Mouse (Mus musculus) embryonic facial prominence, embryonic 12.5 days (tissue): Measurements from ENCODE around the gene Dnm1. TPM values are rescaled to one million over a fixed set of nuclear protein-coding genes. Genes with fewer than 3 reads are reported as not detected.
A peak's percentile ranks its signal among the peaks of the same experiment; 100 is the strongest.

ENCODE experiments used
- ATAC-seq: fragments of 200-750 bp; cut with Nextera tagmentation; 2 replicates; pipeline ENCODE4 v1.8.0; 2017; ENCODE audit not compliant: insufficient number of reproducible peaks, insufficient read depth, low FRiP score, low TSS enrichment
- H3K27ac ChIP-seq: fragments of 300-500 bp; sonication (generic); 2 replicates; pipeline ENCODE4 v1.5.1; 2016; ENCODE audit warnings: mild to moderate bottlenecking
- H3K27me3 ChIP-seq: fragments of 300-500 bp; sonication (generic); 2 replicates; pipeline ENCODE4 v1.6.1; 2016; ENCODE audit warnings: mild to moderate bottlenecking, moderate library complexity
- H3K36me3 ChIP-seq: fragments of 300-500 bp; sonication (generic); 2 replicates; pipeline ENCODE4 v1.6.1; 2016; ENCODE audit warnings: mild to moderate bottlenecking
- H3K4me1 ChIP-seq: fragments of 300-500 bp; sonication (generic); 2 replicates; pipeline ENCODE4 v1.6.1; 2016
- H3K4me2 ChIP-seq: fragments of 300-500 bp; sonication (generic); replicated peaks from 2 replicates; pipeline ENCODE4 v1.6.1; 2016; ENCODE audit warnings: mild to moderate bottlenecking, moderate library complexity
- H3K4me3 ChIP-seq: fragments of 300-500 bp; sonication (generic); 2 replicates; pipeline ENCODE4 v1.5.1; 2016; ENCODE audit warnings: mild to moderate bottlenecking
- H3K9ac ChIP-seq: fragments of 300-500 bp; sonication (generic); 2 replicates; pipeline ENCODE4 v1.6.1; 2016; ENCODE audit warnings: mild to moderate bottlenecking, moderate library complexity
- H3K9me3 ChIP-seq: fragments of 300-500 bp; sonication (generic); 2 replicates; pipeline ENCODE4 v1.6.1; 2016; ENCODE audit warnings: mild to moderate bottlenecking, moderate library complexity
- WGBS: fragments of 180-500 bp; shearing (Covaris S2); methylation state at CpG from one replicate; pipeline ENCODE4 v1.1.7; 2016; 5-methylcytosine and 5-hydroxymethylcytosine counted together
- polyA plus RNA-seq: library from polyadenylated mRNA; unstranded; fragments of >200 nt; fragmentation: Nextera tagmentation; extraction: Ambion mirVana; gene quantifications from 2 replicates; pipeline ENCODE4 v1.2.1, GENCODE M21; 2016

Dnm1 gene
- polyA plus RNA-seq, 1 experiment from 2014 or later, result 45.0 TPM

DNA sequence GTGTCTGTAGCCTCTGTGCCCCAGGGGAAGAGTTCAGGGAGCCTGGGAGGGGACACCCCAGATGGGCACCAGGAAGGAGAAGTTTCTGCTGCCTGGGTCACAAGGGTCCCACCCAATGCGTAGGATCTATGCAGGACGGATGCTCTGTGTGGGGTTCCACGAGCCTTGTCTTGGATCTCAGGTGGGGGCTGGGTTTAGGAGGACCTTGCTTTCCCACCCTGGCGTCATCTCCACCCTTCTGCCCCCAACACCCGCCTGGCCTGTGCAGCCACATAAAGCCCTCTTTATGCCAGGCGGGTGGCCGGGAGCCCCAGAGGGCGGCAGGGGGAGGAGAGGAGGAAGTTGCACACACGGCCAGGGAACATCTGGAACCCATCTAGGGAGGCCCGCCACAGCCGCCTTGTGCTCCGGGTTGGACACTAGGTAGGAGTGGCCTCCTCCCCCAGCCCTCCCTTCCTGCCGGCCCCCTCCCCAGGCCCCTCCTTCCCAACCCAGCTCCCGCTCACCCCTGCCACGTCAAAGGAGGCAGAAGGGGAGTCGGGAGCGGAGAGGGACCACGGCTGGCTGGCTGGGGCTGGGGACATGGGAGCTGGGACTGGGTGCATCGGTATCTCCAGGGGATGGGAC lies 35.2 kb downstream of the Dnm1 start:
- Histone ChIP-seq H3K4me2 (peak overlapping the region; percentile 82), H3K27me3 (no peaks in the 10 kb centered on the region), H3K9ac (peak overlapping the region; percentile 87), H3K4me3 (peak overlapping the region; percentile 57), H3K4me1 (peaks cover 58% of the 10 kb centered on the region), H3K9me3 (no peaks in the 10 kb centered on the region), H3K27ac (peak overlapping the region; percentile 99), H3K36me3 (peaks cover 9% of the 10 kb centered on the region; the same call in 1 of the 2 replicates)
- peak; percentile 78 for ATAC-seq
- 1% methylated on average over 16 of the region's 19 CpGs for WGBS

DNA sequence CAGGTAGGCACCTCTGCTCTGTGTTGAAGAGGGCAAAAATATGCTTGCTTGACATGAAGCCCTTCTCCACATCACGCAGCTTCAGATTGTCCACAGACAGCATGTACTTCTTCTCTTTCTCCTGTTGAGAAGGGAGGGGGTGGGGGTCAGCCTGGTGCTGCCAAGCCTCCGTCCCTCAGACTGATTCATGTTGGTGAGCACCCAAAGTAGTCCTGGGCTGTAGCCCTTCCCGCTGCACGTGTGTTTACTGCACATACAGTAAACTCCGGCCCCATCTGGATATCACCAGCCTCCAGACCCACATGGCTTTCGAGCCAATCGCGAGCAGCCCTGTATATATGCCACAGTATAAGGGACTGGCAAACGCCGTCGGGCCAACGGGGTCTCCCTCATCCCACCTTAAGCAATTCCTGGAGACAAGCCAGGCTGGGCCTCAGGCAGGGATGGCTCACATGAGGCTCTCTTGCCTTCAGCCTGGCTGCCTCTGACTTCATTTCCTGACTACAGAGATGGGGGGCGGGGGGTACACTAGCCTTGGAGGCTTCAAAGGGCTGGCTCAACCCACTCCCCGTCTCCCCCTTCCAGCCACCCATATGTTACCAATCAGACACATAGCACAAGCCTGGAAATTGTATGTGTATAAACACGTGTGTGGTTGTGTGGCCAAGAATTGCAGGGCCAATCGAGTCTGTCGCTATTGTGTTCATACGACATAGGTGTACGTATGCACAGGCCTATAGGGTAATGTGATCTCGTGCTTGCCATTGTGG lies 36.1 kb downstream of the Dnm1 start:
- Histone ChIP-seq H3K4me3 (peak overlapping the region; percentile 57; the same call in 1 of the 2 replicates), H3K27ac (peak overlapping the region; percentile 99), H3K4me1 (peaks cover 63% of the 10 kb centered on the region), H3K9me3 (no peaks in the 10 kb centered on the region), H3K9ac (no peak overlapping the region), H3K4me2 (peak overlapping the region; percentile 82), H3K36me3 (peaks cover 6% of the 10 kb centered on the region; the same call in 1 of the 2 replicates), H3K27me3 (no peaks in the 10 kb centered on the region)
- WGBS, result 20% methylated on average over 20 of the region's 20 CpGs
- ATAC-seq, result peak; percentile 58

DNA sequence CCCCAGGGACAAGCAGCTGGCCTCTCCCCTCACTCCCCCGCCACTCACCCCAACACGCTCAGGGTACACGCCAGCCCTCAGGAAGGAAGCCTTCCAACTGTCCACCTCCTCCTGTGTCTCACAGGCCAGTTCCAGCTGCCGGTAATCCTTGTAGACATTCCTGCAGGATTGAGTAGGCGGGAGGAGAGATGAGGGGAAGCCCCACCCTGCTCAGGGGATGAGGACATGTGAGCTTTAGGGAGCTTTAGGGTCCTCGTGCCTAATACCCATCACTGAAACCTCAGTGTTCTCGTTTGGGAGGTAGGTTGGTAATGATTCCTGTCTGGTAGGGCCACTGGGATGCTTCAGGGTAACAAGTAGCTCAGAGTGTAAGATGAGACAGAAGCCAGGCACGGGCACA lies 37.4 kb downstream of the Dnm1 start:
- 11% methylated on average over 8 of the region's 8 CpGs for WGBS
- peaks cover 67% of the 10 kb centered on the region for H3K4me1 ChIP-seq

DNA sequence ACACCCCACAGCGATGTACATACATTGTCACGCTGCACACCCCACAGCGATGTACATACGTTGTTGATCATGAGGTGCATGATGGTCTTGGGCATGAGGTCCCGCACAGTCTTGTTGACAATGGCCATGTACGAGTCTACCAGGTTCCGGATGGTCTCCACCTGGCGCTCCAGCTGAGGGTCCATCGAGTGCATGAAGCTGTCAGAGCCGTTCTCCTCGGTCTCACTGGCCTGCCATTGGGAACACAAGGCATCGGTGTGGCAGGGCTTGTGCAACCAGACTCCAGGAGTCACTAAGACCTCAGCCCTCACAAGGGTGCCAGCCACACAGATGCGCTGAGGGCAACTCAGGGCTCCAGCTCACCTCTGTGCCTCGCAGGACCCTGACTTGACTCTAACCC lies 38.3 kb downstream of the Dnm1 start:
- ATAC-seq, result no peak
- Histone ChIP-seq H3K9ac (no peak overlapping the region), H3K4me3 (no peak overlapping the region), H3K9me3 (no peaks in the 10 kb centered on the region), H3K4me1 (peaks cover 66% of the 10 kb centered on the region), H3K27ac (peak overlapping the region; percentile 99), H3K4me2 (no peak overlapping the region), H3K27me3 (no peaks in the 10 kb centered on the region), H3K36me3 (peaks cover 18% of the 10 kb centered on the region)
- WGBS, result 93% methylated on average over 14 of the region's 14 CpGs

More for the DNA sequence above, 37.4 kb downstream of the Dnm1 start:
- 0 out of 2 replicates have a peak overlapping the region, but pooled peaks have one; percentile 5 for H3K4me3 ChIP-seq
- no peaks in the 10 kb centered on the region for H3K27me3 ChIP-seq
- ATAC-seq, result no peak
- peak overlapping the region; percentile 99 for H3K27ac ChIP-seq
- peak overlapping the region; percentile 38; the same call in 1 of the 2 replicates for H3K9ac ChIP-seq
- H3K36me3 ChIP-seq, result peaks cover 9% of the 10 kb centered on the region; the same call in 1 of the 2 replicates
- H3K4me2 ChIP-seq, result peak overlapping the region; percentile 82; the same call in 1 of the 2 replicates
- H3K9me3 ChIP-seq, result no peaks in the 10 kb centered on the region

DNA sequence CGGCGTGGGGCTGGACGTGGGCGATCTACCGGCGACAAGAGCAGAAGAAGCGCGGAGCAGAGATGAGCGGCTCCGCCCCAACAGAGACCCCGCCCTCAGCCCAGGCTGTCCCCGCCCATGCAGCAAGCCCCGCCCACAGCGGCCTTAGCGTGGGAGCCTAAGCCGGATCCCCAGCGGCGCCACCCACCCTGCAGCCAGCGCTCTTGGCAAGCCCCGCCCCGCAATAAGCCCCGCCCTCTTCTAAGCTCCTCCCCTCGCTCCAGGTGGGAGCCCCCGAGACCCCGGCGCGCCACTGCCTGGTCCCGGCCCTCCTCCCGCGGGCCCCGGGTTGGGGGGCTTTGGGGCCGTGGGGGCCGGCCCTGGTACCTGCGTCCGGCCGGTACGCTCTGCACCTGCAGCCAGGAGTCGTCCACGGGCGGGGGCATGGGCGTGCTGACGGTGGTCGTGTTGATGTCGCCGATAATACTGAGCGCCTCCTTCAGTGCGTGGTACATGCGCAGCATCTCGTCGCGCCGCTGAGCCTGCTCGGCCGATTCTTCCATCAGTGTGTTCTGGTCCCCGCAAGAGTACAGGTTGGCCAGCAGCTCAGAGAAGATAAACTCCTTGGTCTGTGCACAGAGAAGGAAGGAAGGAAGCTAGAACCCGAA lies 40.7 kb downstream of the Dnm1 start:
- peaks cover 54% of the 10 kb centered on the region for H3K4me1 ChIP-seq
- no peaks in the 10 kb centered on the region for H3K27me3 ChIP-seq

DNA sequence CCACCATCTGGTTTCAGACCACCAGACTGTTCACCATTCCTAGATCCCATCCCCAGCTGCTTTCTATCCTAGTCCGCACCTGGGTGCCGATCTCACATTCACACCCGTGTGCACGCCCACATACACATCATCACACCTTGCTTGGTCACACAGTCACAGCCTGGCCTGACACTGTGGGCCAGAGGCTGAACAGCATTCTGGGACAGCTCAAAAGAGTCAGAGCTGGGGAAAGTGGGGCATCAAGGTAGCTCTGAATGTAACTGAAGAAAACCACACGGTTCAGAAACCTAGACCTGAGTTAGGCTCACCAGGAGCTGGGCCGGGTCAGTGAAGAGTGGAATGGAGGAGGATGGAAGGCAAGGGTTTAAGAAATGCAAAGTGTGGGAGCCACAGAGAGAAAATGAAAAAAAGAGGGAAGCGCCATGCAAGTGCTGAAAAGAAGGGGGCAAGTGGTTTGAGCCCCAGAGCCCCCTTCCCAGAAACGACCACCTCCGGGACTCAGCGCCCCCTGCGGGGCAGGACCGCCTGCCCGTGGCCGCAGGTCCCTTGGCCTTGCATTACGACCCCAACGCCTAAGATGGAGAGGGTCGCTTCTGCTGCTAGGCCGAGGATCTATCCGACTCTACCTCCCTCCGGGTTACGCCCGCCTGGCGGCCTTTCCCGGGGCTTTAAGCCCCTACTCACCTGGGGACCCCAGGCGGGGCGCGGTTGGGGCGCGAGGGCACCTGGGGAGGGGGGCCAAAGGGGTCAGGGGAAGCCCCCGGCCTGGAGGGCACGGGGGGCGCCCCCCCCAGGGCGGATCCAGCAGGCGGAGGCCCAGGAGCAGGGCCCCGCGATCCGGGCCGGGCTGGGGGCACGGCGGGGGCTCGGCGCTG lies 41.5 kb downstream of the Dnm1 start:
- Histone ChIP-seq H3K4me2 (peak overlapping the region; percentile 94), H3K9ac (peak overlapping the region; percentile 79), H3K27ac (peak overlapping the region; percentile 61), H3K36me3 (peaks cover 48% of the 10 kb centered on the region), H3K4me1 (peaks cover 46% of the 10 kb centered on the region), H3K27me3 (no peaks in the 10 kb centered on the region), H3K4me3 (peak overlapping the region; percentile 68), H3K9me3 (no peaks in the 10 kb centered on the region)
- 8% methylated on average over 41 of the region's 42 CpGs for WGBS
- ATAC-seq, result no peak

More for the DNA sequence above, 40.7 kb downstream of the Dnm1 start:
- Histone ChIP-seq H3K9me3 (no peaks in the 10 kb centered on the region), H3K36me3 (peaks cover 41% of the 10 kb centered on the region), H3K27ac (peak overlapping the region; percentile 61), H3K4me2 (peak overlapping the region; percentile 94), H3K9ac (peak overlapping the region; percentile 79), H3K4me3 (peak overlapping the region; percentile 68)
- WGBS, result 3% methylated on average over 53 of the region's 56 CpGs
- ATAC-seq, result no peak

DNA sequence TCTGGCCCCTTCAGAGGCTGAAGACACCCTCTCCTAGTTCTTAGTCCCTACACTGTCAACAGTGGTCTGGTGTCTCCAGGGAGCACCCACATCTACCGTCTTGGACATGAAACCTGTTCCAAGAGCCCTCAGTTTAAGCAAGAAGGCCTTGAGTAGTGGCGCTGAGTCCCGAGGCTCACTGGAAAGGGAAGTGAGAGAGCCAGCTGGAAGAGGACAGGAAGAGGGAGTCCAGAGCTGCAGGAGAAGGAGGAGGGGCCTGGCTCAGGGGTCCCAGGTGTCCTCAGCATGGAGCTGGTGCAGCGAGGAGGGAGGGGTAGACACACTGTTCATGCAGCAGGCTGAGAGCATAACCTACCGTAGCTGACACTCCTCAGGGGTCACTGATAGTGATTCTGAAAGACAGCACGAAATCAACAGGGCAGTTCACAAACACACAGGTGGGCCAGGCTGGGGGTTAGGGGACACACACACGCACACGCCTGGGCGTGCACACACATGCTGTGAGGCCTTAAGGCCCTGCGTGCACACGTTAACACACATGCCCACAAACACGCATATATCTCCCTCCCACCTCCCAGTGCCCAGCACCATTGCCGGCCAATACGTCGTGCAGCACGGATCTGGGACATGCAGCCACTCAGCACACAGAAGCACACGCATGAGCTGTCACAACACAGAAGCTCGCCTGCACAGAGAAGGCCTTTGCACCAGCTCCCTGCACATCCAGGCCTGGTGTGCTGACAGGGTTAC lies 42.9 kb downstream of the Dnm1 start:
- H3K4me3 ChIP-seq, result peak overlapping the region; percentile 68
- H3K36me3 ChIP-seq, result peaks cover 62% of the 10 kb centered on the region
- H3K4me1 ChIP-seq, result peaks cover 32% of the 10 kb centered on the region
- ATAC-seq, result no peak
- H3K9me3 ChIP-seq, result no peaks in the 10 kb centered on the region
- H3K4me2 ChIP-seq, result peak overlapping the region; percentile 94
- WGBS, result 81% methylated on average over 18 of the region's 18 CpGs
- H3K27ac ChIP-seq, result peak overlapping the region; percentile 36; the same call in 1 of the 2 replicates
- no peaks in the 10 kb centered on the region for H3K27me3 ChIP-seq
- H3K9ac ChIP-seq, result peak overlapping the region; percentile 79

DNA sequence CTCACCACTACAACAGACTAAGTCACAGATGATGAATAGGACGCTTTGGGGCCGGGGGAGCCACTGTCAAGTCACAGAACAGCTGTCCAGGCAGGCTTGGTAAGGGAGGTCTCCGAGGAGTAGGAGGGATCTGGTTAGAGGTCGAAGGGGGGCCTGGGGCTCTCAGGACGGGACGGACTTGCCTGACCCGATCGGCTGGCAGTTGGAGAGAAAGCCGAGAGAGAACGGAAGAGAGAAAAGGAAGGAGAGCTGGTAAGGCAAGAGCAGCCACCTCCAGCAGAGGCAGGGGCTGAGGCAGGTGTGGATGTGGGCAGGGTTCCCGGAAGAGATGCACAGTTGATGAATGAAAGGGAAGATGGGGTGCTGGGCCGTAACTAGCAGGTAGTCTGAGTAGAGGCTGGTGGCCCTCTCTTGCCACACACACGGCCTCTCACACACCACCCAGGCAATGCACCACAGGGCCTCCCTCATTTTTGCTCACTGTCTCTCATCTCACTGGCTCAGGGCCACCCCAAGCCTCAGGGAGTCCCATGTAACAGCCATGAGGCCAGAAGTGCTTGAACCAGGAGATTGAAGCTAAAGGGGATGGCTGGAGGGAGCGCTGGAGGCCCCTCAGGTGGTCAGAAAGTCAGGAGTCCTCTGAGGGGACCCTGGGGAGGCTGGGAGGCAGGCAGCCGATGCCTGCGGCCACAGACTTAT lies 44.1 kb downstream of the Dnm1 start:
- no peaks in the 10 kb centered on the region for H3K27me3 ChIP-seq
- H3K4me2 ChIP-seq, result no peak overlapping the region
- H3K4me3 ChIP-seq, result no peak overlapping the region
- no peak for ATAC-seq
- H3K36me3 ChIP-seq, result peaks cover 67% of the 10 kb centered on the region
- 78% methylated on average over 16 of the region's 16 CpGs for WGBS
- H3K4me1 ChIP-seq, result peaks cover 25% of the 10 kb centered on the region
- H3K9ac ChIP-seq, result no peak overlapping the region
- 0 out of 2 replicates have a peak overlapping the region, but pooled peaks have one; percentile 9 for H3K27ac ChIP-seq
- H3K9me3 ChIP-seq, result no peaks in the 10 kb centered on the region

DNA sequence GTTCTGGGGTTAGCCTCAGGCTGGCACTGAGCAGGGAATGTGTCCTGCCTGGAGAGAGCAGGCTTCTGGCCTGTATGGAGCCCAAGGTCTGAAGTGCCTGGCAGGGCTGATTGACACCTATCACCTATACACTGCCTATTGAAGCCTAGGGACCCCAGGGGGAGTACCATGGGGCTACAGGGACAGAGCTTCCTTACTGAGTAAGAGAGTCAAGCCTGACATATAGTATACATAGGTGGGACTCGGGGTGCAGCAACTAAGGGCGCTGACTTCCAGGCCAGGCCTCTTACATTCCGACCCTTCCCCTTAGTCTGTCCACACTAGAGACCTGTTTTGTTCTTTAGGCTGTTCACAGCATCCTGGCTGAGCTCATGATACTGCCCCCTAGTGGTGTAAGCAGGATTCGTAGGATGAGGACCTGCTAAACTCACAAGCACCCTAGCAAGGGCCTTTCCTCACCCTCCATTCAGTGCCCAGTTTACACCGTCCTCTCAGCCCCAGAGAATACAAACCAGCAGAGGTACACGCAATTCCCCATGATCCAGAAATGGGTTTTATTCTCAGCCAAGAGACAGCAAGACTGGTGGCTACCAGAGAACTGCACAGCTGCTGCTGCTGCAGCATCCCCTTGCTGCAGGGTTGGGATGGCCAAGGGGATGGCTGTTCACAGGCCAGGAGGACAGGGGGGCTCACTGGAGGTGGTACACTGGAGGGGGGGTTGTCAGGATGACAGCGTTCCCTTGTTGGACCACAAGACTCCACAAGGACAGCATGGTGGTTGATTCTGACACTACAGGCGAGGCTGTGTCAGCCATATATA lies 45.0 kb downstream of the Dnm1 start:
- Histone ChIP-seq H3K4me1 (peaks cover 25% of the 10 kb centered on the region), H3K4me3 (no peak overlapping the region), H3K9ac (no peak overlapping the region), H3K9me3 (no peaks in the 10 kb centered on the region), H3K4me2 (no peak overlapping the region), H3K27ac (0 out of 2 replicates have a peak overlapping the region, but pooled peaks have one; percentile 9), H3K27me3 (no peaks in the 10 kb centered on the region), H3K36me3 (peaks cover 75% of the 10 kb centered on the region)
- 54% methylated on average over 8 of the region's 8 CpGs for WGBS
- ATAC-seq, result no peak
